Mouse (Mus musculus) embryonic fibroblast, embryonic 13.5 days (primary cell): ENCODE data around the gene Abcc4. TPM values are rescaled to one million over a fixed set of nuclear protein-coding genes. Genes with fewer than 3 reads are reported as not detected.
"Not testable (repeated sequence)": the region's sequence is repeated elsewhere in the genome, so short reads cannot be mapped to it uniquely, and the experiment has no call there.

ENCODE experiments used
- H3K27ac ChIP-seq: 2 replicates; pipeline ENCODE4 v1.5.1; 2012; ENCODE audit warnings: low read length, control low read depth, inconsistent platforms; ENCODE audit not compliant: insufficient read depth
- H3K4me1 ChIP-seq: 2 replicates; pipeline ENCODE4 v1.6.1; 2011; ENCODE audit warnings: low read length; ENCODE audit not compliant: control insufficient read depth, insufficient read depth
- H3K4me3 ChIP-seq: 2 replicates; pipeline ENCODE4 v1.5.1; 2011; ENCODE audit warnings: mild to moderate bottlenecking, control low read depth, low read length; ENCODE audit not compliant: insufficient read depth
- CTCF ChIP-seq: IDR thresholded peaks from 2 replicates; pipeline ENCODE4 v1.5.1; 2011; ENCODE audit warnings: mild to moderate bottlenecking, control low read depth, low read length, moderate library complexity, borderline replicate concordance; ENCODE audit not compliant: insufficient read depth
- POLR2A ChIP-seq: IDR thresholded peaks from 2 replicates; pipeline ENCODE4 v1.6.1; 2011; ENCODE audit warnings: low read depth, mild to moderate bottlenecking, control low read depth, low read length, moderate library complexity
- polyA plus RNA-seq: library from polyadenylated mRNA; stranded (reverse); fragments of >200 nt; gene quantifications from 2 replicates; pipeline ENCODE4 v1.2.4, GENCODE M21; 2011; ENCODE audit warnings: low read depth; ENCODE audit not compliant: missing spikeins, insufficient read length

Gene Abcc4
- polyA plus RNA-seq, 1 experiment: 9.5 TPM

DNA sequence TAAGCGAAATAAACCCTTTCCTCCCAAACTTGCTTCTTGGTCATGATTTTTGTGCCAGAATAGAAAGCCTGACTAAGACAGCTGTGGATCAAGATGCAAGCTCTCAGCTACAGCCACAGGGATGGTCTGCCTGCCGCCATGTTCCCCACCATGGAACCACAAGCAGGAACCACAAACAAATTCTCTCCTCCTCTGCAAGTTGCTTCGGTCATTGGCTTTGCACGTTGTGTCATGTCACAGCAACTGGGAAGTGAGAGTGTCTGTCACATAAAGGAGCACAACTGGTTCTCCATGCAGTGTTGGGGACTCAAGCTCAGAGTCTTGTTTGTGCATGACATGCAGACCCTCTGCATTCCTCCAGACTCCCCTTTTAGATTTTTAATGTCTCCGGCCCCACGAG lies 20.4 kb downstream of the Abcc4 start:
- Histone ChIP-seq H3K4me1 (no peaks in the 10 kb centered on the region), H3K27ac (no peak overlapping the region), H3K4me3 (no peak overlapping the region)
- no peak for TF ChIP-seq CTCF
- no peak for TF ChIP-seq POLR2A

DNA sequence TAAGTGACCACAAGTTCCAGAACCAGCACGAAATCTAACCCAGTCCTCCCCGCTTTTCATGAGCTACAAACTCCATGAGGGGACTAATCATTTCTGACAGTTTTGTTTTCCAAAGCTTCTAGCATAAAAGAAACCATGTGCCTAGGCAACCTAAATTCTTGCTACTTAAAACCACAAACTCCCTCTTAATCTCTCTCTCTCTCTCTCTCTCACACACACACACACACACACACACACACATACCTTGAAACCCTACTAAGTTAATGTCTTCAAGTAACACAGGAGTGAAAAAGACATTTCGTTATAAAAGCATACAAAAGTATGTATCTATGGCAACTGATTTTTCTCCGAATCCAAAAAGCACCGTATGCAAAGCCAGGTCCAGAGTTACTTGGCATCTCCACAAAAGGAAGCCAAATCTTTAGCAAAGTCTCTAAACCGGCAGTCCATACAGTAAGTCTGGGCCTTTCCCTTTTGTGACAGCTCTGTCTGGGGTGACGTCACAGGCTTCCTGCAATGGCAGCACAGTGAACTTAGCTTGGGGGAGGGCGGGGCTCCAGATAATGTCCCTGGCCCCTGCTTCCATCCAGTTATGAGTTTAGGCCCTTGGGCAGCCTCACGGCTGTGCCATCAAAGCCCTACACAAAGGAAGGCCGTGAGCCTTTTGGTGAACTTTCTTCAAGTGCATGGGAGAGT lies 23.5 kb downstream of the Abcc4 start:
- Histone ChIP-seq H3K4me1 (no peaks in the 10 kb centered on the region), H3K27ac (no peak overlapping the region), H3K4me3 (no peak overlapping the region)
- no peak for TF ChIP-seq POLR2A
- TF ChIP-seq CTCF: no peak

DNA sequence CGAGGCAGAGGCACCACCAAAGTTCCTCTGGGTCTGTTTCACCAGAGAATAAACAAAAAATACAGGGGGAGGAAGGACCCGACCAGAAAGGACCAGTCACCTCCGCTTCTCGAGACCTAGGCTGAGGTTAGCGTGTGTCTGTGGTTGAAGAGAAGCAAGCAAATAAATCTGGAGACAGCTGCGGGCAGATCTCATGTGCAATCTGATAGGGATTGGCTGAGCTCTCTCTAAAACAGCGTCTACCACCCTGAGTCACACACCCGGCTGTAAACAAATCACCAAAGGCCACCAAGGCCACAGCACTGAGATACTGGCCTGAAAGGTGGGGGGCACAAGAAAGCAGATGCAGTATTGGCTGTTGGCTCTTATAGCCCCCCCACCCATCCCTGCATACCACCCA lies 24.9 kb downstream of the Abcc4 start:
- Histone ChIP-seq H3K4me1 (no peaks in the 10 kb centered on the region), H3K4me3 (no peak overlapping the region), H3K27ac (no peak overlapping the region)
- no peak for TF ChIP-seq POLR2A
- no peak for TF ChIP-seq CTCF

DNA sequence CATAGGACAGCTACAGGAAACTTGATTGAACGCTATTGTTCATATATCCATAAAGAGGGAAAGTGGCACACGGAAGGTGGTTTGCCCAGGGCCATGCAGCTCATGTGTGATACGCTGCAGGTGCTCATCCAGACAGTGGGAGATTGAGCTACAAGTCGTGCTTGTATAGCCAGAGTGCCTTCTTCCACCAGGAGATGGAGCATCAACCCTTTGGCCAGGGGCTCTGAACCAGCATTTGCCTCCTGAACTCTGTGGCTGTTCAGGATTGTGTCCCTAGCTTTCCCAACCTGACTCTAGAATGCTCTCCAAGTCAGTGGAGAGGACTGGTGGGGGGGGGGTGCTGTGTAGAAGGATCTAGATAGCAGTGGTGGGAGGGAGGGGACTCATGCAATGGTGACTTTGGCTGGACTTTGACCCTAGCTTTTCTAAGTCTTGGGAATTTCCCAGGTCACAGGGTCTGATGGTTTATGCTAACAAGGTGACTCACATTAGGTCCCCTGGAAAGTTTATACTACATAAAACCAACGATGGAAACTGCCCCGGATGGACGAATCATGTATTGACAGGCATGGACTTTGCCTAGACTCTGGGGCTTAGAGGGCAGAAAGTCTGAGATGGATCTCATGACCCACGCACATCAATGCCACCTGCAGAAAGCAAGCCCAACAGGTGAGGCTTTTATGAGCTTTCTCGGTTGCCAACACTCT lies 27.6 kb downstream of the Abcc4 start:
- TF ChIP-seq CTCF: no peak
- TF ChIP-seq POLR2A: no peak
- H3K4me3 ChIP-seq: no peak overlapping the region
- no peaks in the 10 kb centered on the region for H3K4me1 ChIP-seq
- no peak overlapping the region for H3K27ac ChIP-seq

DNA sequence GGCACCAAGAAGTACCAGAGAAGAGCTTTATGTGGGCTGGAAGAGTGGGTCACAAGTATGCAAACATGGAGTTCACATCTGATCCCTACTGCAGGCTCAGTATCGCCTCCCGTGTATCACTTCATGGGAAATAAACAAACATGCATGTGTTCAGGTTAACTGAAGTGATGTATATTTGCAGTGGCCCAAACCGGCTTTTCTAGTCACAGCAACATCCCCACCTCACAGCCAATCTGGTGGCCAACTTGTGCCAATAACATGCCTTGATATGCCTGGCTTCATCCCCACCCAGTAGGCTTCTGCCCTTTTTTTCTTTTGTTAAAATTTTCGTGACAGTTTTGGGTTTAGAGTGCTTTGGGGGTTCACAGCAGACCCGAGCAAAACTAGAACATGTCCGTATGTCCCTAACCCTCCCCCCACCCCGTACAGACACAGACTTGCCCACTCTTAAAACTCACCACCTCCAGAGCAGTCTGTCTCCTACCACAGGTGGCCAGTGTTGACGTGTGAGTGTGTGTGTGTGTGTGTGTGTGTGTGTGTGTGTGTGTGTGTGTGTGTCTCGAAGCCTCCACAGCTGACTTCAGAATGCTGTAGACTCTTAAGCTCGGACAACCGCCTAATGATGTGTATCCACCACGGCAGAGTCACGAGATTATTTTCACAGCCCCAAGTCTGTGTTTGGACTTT lies 29.6 kb downstream of the Abcc4 start:
- H3K4me3 ChIP-seq: no peak overlapping the region
- no peaks in the 10 kb centered on the region for H3K4me1 ChIP-seq
- TF ChIP-seq CTCF (no peak), POLR2A (no peak)
- no peak overlapping the region for H3K27ac ChIP-seq

DNA sequence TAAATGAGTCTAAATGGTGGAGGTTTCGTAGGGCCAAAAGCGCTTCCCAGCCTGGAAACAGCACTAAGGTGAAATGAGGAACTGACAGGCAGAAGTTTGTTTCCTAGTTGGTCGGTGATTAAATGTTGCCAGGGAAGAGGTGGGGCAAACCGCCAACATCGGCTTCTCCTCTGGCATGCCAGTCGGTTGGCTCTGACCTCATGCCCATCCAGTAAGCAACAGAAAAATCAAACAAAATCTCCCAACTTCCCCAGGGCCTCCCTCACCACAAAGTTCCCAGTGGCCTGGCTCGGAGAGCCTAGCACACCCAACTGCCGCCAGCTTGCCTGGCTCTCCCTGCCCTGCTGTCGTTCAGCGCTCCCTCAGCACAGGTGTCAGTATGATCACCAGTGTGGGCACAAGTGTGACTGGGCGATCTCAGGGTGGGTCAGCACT lies 31.3 kb downstream of the Abcc4 start:
- TF ChIP-seq CTCF (no peak), POLR2A (no peak)
- no peak overlapping the region for H3K4me3 ChIP-seq
- H3K27ac ChIP-seq: no peak overlapping the region
- H3K4me1 ChIP-seq: no peaks in the 10 kb centered on the region

DNA sequence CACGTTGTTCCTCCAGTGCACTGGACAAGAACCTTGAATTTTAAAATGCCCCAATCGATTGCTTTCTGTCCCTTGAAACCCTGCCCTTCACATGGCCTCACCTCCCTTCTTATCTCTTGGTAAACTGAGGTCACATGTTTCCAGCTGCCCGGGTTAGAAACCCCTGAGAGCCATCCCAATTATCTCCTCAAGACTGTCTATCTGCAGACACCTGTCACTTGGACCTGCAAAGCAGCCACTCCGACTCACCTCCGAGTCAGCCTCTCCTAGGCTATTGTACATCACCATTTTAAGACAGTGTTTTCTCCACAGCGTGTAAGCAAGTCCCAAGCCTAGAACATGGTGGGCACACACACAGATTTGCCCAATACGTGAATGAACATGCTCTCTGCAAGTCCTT lies 31.8 kb downstream of the Abcc4 start:
- H3K4me1 ChIP-seq: no peaks in the 10 kb centered on the region
- H3K4me3 ChIP-seq: no peak overlapping the region
- H3K27ac ChIP-seq: no peak overlapping the region
- no peak for TF ChIP-seq POLR2A
- TF ChIP-seq CTCF: no peak

DNA sequence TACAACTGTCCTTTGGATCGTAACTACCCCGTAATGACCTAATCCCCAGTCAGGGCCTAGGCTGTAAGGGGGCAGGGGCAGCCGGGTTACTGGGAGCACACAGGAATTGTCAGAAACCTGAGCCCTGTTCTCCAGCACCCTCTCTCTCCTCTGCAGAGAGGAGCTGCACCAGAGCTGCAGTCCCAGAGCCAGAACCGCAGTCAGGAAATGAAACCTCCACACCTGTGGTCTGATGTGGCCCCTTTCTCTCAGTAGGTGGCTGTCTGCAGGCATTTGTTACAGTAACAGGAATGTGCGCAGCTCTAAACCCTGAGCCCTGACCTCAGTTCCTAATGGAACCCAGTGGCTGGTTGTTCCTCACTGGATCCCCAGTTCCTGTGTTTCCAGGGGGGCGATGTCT lies 32.5 kb downstream of the Abcc4 start:
- H3K4me3 ChIP-seq: no peak overlapping the region
- H3K27ac ChIP-seq: no peak overlapping the region
- H3K4me1 ChIP-seq: no peaks in the 10 kb centered on the region
- TF ChIP-seq POLR2A (no peak), CTCF (no peak)

DNA sequence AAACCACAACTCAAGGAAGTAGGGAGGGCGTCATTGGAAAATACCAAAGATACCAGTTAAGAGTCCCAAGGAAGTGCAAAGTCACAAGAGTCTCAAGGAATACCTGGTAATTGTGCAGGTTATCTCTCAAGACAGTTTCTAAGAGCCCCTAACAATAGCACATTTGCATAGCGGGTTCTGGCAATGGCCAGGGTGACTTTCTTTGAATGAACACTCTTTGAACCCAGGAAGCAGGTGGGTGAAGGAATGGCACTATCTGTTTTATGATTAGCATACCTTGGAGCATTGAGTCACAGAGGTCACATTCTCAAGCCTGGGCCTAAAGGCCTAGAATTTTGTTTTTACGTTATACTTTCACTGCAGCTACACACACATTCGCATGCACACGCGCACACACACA lies 33.1 kb downstream of the Abcc4 start:
- H3K27ac ChIP-seq, H3K4me3 ChIP-seq, H3K4me1 ChIP-seq: not testable (repeated sequence)

DNA sequence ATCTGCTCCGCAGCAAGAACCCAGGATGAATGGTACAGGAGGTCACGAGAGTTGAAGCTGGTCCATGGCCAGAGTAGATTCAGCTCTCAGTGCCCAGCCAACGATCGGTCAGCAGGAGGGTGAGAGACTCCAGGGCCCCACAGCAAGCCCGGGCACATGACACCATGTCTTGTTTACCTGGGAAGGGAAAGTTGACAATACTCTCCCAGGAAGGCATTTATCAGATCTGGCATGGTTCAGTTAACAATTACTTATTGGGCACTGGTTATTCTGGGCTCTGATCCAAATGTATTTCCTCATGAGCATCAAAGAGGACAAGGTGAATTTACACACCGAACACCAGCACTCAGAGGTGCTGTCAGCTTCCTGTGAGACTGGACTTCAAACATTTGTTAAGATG lies 38.5 kb downstream of the Abcc4 start:
- TF ChIP-seq CTCF (no peak), POLR2A (no peak)

DNA sequence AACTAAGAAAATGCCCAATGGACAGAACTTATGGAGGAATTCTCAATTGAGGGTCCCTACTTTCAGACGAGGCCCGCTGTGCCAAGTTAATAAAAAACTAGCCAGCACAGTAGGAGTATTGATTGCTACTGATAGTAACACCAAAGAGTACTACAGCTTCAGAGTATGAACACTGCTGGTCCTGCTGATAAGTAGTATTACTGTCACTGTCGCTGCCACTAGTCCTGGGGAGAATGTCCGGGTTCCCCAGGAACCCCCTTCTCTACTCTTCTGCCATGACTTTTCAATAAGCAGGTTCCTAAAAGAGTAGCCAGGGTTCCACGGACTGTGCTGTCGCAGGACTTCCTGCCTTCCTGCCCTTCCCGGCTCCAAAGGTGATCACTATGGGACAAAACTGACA lies 41.4 kb downstream of the Abcc4 start:
- Histone ChIP-seq H3K27ac (no peak overlapping the region), H3K4me3 (no peak overlapping the region), H3K4me1 (no peaks in the 10 kb centered on the region)
- TF ChIP-seq CTCF (no peak), POLR2A (no peak)

More for the DNA sequence above, 38.5 kb downstream of the Abcc4 start:
- Histone ChIP-seq H3K4me1 (no peaks in the 10 kb centered on the region), H3K27ac (no peak overlapping the region), H3K4me3 (no peak overlapping the region)
